Mouse (Mus musculus) monocyte, adult 5-6 weeks (primary cell): ENCODE results near the gene Catsperg1. TPM values are rescaled to one million over a fixed set of nuclear protein-coding genes. Genes with fewer than 3 reads are reported as not detected.
"Not testable (repeated sequence)": the region's sequence is repeated elsewhere in the genome, so short reads cannot be mapped to it uniquely, and the experiment has no call there.

Experiments
- ATAC-seq: fragments of 153-309, 156-312 bp; replicated peaks from 2 replicates; pipeline ENCODE4 v1.8.0; 2017; ENCODE audit warnings: mild to moderate bottlenecking; ENCODE audit not compliant: low TSS enrichment, insufficient number of reproducible peaks, severe bottlenecking, poor library complexity, low FRiP score
- total RNA-seq: library from RNA; stranded (forward); fragments of 200-1000, 200-491, 200-594 nt; gene quantifications from 3 replicates; pipeline ENCODE4 v1.2.3, GENCODE M21; 2017

Gene Catsperg1
- total RNA-seq, 1 experiment from 2014 or later, result not detected

DNA sequence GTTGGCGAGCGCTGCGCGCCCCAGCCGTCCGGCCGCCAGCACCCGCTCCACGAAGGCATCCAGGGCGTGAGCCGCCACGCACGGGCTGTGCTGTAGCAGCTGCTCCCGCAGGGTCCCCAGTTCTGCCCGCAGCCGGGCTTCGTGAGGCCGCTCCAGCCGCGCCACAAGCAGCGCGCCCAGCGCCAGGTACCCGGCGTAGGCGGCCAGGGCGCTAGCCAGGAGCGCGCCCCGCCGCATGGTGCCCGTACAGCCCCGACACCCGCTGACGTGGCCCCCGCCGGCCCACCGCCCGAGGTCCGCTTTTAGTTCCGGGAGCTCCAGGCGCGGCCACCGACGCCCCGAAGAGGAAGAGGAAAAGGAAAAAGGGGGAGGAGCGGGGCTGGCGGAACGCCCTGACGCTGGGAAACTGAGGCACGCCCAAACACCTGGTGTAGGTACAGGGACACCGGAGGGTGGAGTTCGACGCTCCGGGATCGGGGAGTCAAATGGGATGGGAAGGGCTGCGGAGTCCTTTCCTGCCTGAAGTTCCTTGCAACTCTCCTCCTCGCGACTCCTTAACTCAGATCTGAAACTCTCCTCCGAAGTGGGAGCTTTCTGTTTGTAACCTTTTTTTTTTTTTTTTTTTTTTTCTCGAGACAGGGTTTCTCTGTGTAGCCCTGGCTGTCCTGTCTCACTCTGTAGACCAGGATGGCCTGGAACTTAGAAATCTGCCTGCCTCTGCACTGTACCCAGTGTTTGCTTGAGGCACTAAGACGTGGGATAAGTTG, 18.6 kb upstream of the Catsperg1 start, which contains the start of gene Kcnk6:
Gene Kcnk6, minus strand, starts transcription at position 269 of the 767 bp plus-strand sequence.
- ATAC-seq, result no peak; the same call in 1 of the 2 replicates

- ATAC-seq, result no peak
Measured at GRCm38 (mm10) chr7:29231517-29231916, 17.7 kb upstream of the Catsperg1 start.

- no peak for ATAC-seq
Measured at GRCm38 (mm10) chr7:29230560-29230959, 16.7 kb upstream of the Catsperg1 start.

DNA sequence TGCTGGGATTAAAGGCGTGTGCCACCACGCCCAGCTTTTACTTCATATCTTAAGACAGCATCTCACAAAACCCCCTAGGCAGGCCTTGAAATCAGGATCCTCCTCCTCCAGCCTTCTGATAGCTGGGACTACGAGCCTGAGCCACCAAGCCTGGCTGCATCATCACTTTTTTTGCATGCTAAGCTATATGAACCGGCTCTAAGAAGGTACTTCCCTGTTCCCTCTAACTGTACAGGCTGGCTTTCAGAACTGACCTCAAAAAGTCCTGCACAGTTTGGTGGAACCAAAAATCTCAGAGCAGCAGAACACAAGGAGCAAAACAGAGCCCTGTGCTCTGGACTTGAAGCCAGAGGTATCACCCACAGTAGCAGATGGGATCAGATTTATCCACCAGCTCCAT, 14.4 kb upstream of the Catsperg1 start:
- ATAC-seq, result no peak

GRCm38 (mm10) chr7:29225520-29225919, 11.7 kb upstream of the Catsperg1 start:
- ATAC-seq, result no peak

DNA sequence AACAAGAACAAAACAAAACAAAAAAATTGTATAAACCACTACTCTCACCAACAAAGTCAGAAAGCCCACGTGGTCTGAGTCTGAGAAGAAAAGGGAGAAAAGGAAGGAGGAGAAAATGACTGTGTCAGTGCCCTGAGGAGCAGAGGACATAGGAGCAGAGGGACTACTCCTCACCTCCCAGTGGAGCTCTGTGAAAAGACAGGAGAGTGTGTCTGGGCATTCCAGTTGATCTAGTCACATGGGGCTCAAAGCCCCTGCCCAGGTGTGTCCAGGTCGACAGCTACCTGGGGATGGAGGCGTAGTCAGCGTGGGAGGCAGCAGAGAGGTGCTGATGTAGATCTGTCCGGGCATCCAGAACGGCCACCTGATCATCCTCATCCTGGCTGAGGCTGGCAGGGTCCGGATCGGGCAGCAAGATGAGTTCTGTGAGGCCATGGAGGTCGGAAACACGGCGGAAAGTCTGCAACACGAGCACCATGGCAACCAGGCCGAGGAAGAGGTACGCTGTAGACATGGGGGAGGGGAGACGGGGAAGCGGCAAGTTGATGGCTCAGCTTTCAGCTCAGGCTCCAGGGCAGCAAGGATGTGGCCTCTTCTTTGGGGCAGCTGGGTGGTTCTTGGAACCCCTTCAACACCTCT, 11.0 kb upstream of the Catsperg1 start:
- ATAC-seq, result no peak

DNA sequence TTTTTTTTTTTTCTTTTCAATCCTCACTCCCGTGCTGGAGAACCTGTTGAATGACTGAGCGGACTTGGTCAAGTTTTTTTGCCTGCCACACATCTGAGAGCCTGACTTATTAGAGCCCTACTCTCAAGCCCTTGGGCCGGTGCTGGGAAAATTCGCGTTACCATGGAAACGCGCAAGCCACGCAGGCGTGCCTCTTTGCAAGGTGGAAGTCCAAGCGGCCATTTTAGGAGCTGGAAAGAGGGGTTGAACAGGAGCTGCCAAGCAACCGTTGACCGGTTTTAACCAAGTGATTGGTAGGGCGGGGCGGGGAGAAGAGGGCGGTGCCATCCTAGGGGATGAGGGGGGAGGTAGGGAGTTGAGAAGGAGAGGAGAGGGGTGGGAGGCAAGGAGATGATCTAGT, 1.0 kb upstream of the Catsperg1 start:
- ATAC-seq, result no peak

- ATAC-seq, result no peak
Measured at GRCm38 (mm10) chr7:29214236-29214635, 401 bp upstream of the Catsperg1 start.

DNA sequence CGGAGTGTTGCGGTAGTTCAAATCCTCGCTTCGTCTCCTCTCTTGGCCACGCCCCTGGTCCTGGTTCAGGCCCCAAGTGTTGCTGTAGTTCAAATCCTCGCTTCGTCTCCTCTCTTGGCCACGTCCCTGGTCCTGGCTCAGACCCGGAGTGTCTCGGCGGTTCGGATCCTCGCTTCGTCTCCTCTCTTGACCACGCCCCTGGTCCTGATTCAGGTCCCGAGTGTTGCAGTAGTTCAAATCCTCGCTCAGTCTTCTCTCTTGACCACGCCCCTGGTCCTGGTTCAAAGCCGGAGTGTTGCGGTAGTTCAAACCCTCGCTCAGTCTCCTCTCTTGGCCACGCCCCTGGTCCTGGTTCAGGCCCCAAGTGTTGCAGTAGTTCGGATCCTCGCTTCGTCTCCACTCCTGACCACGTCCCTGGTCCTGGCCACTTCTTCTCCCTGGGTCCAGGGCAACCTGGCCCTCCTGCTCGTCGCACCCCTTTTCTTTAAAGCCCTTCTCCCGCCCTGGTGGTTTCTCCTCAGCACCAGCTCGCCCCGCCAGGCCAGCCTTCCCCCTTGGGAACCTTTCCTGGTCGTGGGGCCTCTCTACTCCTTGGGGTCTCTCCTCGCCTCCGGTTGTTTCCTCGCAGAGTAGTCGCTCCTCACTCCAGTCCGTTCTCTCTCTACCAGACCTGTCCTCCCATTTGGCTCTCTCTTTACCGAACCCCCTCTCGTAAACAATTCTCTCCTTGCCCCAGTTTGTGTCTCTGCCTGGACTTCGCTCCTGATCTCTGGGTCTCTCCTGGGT, 867 bp downstream of the Catsperg1 start:
- ATAC-seq, result not testable (repeated sequence)

DNA sequence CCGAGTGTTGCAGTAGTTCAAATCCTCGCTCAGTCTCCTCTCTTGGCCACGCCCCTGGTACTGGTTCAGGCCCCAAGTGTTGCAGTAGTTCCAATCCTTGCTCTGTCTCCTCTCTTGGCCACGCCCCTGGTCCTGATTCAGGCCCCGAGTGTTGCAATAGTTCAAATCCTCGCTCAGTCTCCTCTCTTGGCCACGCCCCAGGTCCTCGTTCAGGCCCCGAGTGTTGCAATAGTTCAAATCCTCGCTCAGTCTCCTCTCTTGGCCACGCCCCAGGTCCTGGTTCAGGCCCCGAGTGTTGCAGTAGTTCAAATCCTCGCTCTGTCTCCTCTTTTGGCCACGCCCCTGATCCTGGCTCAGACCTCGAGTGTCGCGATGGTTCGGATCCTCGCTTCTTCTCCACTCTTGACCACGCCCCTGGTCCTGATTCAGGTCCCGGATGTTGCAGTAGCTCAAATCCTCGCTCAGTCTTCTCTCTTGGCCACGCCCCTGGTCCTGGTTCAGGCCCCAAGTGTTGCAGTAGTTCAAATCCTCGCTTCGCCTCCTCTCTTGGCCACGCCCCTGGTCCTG, 1.6 kb downstream of the Catsperg1 start:
- 0 out of 2 replicates have a peak, but pooled peaks have one; percentile 2 for ATAC-seq

DNA sequence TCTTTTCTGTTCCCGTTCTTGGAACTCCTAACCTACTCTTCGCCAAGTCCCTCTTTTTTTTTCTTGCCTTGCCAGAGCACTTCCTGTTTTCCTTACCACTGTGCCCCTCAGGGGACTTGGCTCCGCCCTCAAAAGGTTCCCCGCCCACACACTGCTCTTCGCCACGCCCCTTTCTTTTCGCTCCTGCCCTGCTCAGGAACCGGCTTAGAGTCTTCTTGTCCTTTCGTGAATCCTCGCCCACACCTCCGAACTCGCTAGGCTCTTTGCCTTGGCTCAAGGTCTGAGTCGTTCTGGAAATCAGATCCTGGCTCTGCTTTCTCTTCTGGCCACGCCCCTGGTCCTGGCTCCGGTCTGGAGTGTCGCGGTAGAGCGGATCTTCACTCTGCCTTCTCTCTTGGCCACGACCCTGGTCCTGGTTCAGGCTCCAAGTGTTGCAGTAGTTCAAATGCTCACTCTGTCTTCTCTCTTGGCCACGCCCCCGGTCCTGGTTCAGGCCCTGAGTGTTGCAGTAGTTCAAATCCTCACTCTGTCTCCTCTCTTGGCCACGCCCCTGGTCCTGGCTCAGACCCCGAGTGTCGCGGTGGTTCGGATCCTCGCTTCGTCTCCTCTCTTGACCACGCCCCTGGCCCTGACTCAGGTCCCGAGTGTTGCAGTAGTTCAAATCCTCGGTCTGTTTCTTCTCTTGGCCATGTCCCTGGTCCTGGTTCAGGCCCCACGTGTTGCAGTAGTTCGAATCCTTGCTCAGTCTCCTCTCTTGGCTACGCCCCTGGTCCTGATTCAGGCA, 2.2 kb downstream of the Catsperg1 start:
- ATAC-seq, result peak; percentile 84

DNA sequence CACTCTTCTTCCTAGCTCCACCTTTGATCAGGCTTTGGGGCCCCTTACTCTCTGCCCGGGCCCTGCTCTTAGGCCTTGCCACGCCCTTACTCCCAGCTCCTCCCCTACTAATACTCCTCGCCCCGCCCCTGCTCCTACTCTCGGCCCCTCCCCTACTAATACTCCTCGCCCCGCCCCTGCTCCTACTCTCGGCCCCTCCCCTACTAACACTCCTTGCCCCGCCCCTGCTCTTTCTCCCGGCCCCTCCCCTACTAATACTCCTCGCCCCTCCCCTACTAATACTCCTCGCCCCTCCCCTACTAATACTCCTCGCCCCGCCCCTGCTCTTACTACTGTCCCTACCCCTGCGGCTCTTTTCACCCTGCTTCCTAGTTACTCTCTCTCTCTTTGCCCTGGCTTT, 2.8 kb downstream of the Catsperg1 start:
- peak; percentile 33 for ATAC-seq

DNA sequence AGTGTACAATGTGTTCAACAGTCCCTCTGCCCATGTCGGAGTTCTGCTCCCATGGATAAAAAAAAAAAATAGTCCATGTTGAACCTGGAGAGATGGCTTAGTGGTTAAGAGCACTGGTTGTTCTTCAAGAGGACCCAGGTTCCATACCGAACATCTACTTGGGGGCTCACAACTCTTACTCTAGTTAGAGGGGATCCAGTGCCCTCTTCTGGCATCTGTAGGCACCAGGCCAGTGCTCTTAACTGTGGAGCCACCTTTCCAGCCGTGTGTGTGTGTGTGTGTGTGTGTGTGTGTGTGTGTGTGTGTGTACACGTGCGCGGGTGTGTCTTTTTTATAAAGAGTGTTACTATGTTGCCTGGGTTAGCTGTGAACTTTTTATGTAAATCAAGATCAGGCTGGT, 11.3 kb downstream of the Catsperg1 start:
- no peak for ATAC-seq

- ATAC-seq, result not testable (repeated sequence)
Measured at GRCm38 (mm10) chr7:29194230-29194629, 19.6 kb downstream of the Catsperg1 start.

- not testable (repeated sequence) for ATAC-seq
Measured at GRCm38 (mm10) chr7:29181323-29181722, 32.5 kb downstream of the Catsperg1 start.

DNA sequence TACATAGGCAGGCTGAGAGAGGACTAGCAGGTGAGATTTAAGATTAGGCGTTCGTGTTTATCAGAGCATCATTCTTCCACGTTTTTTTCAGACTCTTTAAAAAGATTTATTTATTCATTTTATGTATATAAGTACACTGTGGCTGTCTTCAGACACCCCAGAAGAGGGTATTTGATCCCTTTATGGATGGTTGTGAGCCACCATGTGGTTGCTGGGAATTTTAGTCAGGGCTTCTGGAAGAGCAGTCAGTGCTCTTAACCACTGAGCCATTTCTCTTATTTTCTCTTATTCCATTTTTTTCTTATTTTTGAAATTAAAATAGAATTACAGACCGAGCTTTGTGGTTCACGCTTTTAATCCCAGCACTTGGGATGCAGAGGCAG, 33.0 kb downstream of the Catsperg1 start:
- ATAC-seq, result no peak

DNA sequence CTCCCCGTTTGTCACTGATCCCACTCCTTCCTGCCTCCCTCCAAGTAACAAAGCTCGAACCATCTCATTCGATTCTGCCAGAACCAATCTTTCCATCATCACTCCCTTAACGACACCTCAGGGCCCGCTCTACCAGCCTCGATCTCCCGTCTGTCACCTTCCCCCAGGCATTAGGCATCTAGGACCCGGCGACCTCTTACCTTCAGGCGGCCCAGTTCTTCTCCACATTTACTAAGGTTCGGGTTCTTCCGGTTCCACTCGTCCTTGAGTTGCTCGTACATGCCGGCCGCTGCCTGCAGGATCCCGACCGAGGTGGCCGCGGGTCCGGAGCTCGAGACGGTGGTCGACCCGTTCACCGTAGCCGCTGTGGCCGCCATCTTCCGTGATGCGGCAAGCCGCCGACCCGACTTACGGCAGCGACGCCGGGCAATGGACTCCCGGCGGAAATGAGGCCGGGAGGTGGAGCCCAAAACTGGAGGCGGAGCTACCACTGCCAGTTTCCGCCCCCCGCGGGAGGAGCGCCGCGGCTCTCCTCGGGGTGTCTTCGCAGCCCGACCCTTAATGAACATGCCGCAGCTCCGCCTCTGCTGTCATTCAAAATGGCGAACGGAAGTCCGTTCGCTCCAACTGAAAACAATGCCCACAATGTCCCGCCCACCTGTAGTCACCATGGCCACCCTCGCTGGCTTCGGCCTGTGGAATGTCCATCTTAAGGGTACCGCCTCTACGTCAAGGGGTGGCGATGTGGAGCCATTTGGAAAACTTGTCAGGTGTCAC, 33.6 kb downstream of the Catsperg1 start, which contains the start of gene Psmd8:
Gene Psmd8, minus strand, starts transcription at position 625 of the 777 bp plus-strand sequence.
- peak; percentile 93 for ATAC-seq
